Mouse (Mus musculus): Measurements from ENCODE around the gene Snapc5.
"Not testable (repeated sequence)": the region's sequence is repeated elsewhere in the genome, so short reads cannot be mapped to it uniquely, and the experiment has no call there.

Gene Snapc5

GRCm38 (mm10) chr9:64178974-64179646, at the start of gene Snapc5:
Gene Snapc5 (plus strand): TSS chr9:64179274.
- DNase-seq (ENCODE audit: low spot score in 2 of 2) = peak; percentile 87 to 89

GRCm38 (mm10) chr9:64131623-64132022, 47.5 kb upstream of the Snapc5 start:
- DNase-seq (ENCODE audit: low spot score in 2 of 2) = no peak

DNA sequence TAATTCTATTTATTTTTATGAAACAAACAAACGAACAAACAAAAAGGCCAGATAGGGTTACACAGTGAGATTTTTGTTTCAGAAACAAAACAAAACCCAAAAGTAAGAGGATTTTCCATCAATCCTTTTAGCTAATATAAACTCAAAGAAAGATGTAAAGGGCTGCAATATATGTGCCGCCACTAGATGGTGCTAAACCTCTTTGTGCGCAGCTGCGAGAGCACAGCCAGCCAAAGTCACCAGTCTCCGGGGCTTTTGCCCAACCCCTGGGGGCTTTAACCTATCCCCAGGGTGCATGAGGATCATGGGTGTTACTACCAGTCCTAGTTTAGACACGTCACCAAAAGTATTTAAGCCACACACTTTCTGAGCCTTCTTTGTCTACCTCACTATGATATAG, 40.2 kb upstream of the Snapc5 start:
- peak; percentile 12 to 52 for DNase-seq (ENCODE audit: low spot score in 2 of 2)

DNA sequence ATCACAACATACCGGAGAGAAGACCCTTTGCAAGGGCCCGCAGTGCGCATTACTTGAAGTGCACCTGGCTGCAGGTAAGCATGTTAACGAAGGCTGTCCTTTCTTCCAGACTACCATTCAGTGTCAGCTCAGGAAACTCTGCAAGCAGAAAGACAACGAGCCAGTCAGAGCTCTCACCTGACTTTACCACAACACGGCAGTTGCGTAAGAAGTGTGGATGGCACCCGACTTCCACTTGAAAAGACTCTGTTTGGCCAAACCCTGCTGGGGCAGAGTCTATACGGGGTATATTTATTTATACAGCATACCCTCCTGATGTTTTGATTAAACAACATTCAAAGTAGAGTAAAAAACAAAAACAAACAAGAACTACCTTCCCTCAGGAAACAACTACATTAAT, 39.2 kb upstream of the Snapc5 start:
- no peak for DNase-seq (ENCODE audit: low spot score in 2 of 2)

DNA sequence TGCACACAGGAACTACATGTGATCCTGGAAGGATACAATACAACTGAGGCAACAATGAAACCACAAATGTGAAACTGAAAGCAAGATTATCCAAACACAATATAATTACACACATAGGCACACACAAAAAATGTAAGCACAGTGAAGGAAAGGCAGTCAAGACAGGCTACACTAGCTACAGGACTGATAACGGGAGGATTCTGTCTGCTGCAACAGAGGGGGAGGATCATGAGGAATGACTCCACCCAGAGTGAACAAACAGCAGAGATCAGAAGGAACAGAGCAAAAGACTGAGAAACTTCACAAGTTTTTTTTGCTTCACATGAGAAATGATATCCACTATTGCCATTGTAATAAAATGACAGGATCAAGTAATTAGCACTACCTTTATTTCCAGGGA, 22.4 kb upstream of the Snapc5 start:
- DNase-seq (ENCODE audit: low spot score in 2 of 2) = no peak

- no peak for DNase-seq (ENCODE audit: low spot score in 2 of 2)
Measured at GRCm38 (mm10) chr9:64160471-64160870, 18.6 kb upstream of the Snapc5 start.

- not testable (repeated sequence) for DNase-seq (ENCODE audit: low spot score in 2 of 2)
Measured at GRCm38 (mm10) chr9:64169967-64170366, 9.1 kb upstream of the Snapc5 start.

- DNase-seq (ENCODE audit: low spot score in 2 of 2) = no peak
Measured at GRCm38 (mm10) chr9:64172145-64172815, 6.8 kb upstream of the Snapc5 start.

GRCm38 (mm10) chr9:64172816-64173665, 6.0 kb upstream of the Snapc5 start, which contains the start of the genes Zwilch and Rpl4:
Gene Zwilch (minus strand): TSS chr9:64173104.
Gene Rpl4 (plus strand): TSS chr9:64173375.
- DNase-seq (ENCODE audit: low spot score in 2 of 2) = peak; percentile 73 to 82

DNA sequence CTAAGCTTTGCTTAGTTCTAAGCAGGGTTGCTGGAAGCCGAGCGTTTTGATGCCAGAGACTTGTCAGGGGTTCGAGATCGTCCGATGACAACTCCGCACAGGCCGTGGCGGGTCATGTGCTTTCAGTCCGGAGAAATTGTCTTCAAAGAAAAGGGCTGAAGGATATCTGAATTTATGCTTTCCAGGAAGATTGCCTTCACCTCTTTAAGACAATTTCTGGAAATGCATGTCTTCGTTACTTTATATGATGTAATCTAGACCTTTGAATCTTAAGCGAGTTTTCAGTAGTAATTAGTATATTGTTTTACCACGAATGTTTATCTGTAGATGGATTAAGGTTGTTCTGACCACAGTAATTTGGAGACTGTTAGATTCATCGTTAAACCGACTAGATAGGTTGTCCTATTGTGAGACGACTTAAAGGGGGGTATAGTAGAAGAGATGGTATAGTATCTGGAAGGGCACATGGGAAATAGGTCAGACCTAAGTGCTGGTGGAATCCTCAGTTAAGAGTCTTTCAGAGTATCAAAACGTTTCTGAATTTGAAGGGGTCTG, 5.3 kb upstream of the Snapc5 start:
- no peak for DNase-seq (ENCODE audit: low spot score in 2 of 2)

DNA sequence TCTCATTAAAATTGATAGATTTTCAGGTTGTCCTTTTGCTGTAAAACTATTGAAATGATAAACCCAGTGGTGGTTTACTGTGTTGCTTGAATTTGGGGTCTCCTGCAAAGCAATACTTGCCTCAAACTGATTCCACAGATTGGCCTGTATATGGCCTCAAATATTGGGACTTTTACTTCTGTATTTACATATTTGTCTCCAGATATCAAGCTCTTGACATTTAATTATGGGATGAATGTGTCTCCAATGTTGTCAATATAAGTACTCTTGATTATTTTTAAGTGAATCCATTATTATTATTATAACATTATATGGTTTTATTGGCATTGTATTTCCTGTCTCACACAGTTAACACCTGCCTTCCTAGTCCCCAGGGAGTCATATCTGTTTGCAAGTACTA, 4.7 kb upstream of the Snapc5 start:
- DNase-seq (ENCODE audit: low spot score in 2 of 2) = no peak

DNA sequence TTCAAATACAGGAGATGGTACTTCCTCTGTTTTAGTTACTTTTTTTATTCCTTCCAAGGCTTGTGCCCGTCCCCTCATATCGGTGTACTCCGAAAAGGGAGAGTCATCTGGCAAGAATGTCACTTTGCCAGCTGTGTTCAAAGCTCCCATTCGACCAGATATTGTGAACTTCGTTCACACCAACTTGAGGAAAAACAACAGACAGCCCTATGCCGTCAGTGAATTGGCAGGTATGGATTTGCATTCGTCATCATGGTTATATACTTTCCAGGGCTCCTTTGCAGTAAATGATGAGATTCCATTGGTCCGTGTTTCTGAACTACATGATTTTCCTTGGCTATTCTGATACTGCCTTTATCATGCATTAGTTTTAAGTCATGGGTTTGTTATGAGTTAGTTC, 4.3 kb upstream of the Snapc5 start:
- DNase-seq (ENCODE audit: low spot score in 2 of 2) = no peak

DNA sequence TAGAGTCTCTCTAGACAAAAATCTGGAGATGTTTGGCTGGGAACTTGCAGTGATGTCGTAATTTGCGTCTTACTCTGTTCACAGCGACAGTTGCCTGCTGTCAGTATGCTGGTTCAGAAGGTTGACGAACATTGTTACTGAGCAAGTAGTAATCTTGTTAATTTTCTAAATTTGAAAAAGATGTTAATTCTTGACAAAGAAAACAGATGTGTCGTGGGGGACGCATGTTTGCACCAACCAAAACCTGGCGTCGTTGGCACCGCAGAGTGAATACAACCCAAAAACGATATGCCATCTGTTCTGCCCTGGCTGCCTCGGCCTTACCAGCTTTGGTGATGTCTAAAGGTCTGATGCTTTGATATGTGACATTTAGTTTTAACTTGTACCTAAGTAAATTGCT, 3.7 kb upstream of the Snapc5 start:
- no peak for DNase-seq (ENCODE audit: low spot score in 2 of 2)

- DNase-seq (ENCODE audit: low spot score in 2 of 2) = peak in 1 of 2 experiments; percentile 10
Measured at GRCm38 (mm10) chr9:64178610-64178973, 482 bp upstream of the Snapc5 start.

GRCm38 (mm10) chr9:64183295-64183694, 4.2 kb downstream of the Snapc5 start:
- not testable (repeated sequence) for DNase-seq (ENCODE audit: low spot score in 2 of 2)

GRCm38 (mm10) chr9:64184166-64184840, 5.2 kb downstream of the Snapc5 start:
- no peak for DNase-seq (ENCODE audit: low spot score in 2 of 2)

- DNase-seq (ENCODE audit: low spot score in 2 of 2) = no peak
Measured at GRCm38 (mm10) chr9:64193879-64194278, 14.8 kb downstream of the Snapc5 start.

- DNase-seq (ENCODE audit: low spot score in 2 of 2) = no peak
Measured at GRCm38 (mm10) chr9:64195554-64195953, 16.5 kb downstream of the Snapc5 start.

DNA sequence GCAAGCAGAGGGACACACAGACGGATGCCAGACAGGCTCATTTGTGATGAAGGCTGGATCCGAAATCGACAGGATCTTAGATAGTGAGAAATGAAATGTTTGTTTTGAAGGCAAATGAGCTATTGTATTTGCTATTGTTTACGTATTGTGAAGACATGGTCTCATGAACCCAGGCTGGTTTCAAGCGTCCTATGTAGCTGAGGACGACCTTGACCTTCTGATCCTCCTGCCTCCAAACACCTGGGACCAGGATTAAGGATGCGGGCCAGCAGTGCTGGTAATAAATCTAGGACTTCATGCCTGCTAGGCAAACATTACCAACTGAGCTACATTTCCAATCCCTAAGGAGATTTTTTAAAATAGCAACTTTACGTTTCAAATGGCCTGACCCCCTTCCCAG, 18.4 kb downstream of the Snapc5 start:
- DNase-seq (ENCODE audit: low spot score in 2 of 2) = no peak

DNA sequence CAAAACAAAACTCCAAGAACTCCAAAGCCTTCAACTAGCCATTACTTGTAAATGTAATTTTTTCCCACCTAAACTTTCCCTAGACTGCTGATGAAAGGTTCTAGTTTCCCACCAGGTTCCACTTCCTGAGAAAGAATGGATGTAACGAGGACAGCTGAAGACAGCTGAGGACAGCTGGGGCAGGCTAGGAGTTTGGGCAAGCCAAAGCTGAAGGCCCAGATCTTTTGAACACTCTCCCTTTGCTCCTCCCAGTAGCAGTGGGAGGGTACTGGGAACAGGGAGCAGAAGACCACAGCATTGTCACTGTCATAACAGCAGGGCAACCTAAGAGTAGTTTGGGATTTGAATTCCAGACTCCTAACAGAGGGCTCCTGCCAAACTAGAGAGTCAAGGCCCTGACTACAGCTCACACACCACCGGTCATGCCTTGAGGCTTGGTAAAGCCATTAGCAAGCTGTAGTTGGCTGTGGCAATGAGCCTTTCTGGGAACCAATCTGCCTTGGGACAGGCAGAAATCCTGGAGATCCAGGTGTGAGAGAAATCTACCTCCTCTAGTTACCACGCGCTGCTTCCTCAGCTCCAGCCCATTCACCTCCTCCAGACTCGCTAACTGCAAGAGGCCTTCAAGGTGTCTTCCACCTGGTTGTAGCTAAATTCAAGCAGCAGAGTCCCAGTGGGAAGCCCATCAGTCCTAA, 19.1 kb downstream of the Snapc5 start:
- DNase-seq (ENCODE audit: low spot score in 2 of 2) = no peak

All from thymus, postnatal 10 days (tissue).